Mouse (Mus musculus) stomach, embryonic 15.5 days (tissue): Measurements from ENCODE around the gene Dennd4b. TPM values are rescaled to one million over a fixed set of nuclear protein-coding genes. Genes with fewer than 3 reads are reported as not detected.
A peak's percentile ranks its signal among the peaks of the same experiment; 100 is the strongest.

Experiments used
- ATAC-seq: fragments of 200-750 bp; cut with Nextera tagmentation; 2 replicates; pipeline ENCODE4 v1.8.0; 2017; ENCODE audit warnings: low read depth, moderate number of reproducible peaks, moderate TSS enrichment; ENCODE audit not compliant: insufficient read depth, low FRiP score
- H3K27ac ChIP-seq: fragments of 300-500 bp; sonication (generic); 2 replicates; pipeline ENCODE4 v1.5.1; 2015; ENCODE audit warnings: mild to moderate bottlenecking, inconsistent platforms
- H3K27me3 ChIP-seq: fragments of 300-500 bp; sonication (generic); replicated peaks from 2 replicates; pipeline ENCODE4 v1.6.1; 2015; ENCODE audit warnings: inconsistent platforms
- H3K36me3 ChIP-seq: fragments of 300-500 bp; sonication (generic); 2 replicates; pipeline ENCODE4 v1.6.1; 2015; ENCODE audit warnings: inconsistent platforms
- H3K4me1 ChIP-seq: fragments of 300-500 bp; sonication (generic); 2 replicates; pipeline ENCODE4 v1.6.1; 2015; ENCODE audit warnings: inconsistent platforms
- H3K4me2 ChIP-seq: fragments of 300-500 bp; sonication (generic); 2 replicates; pipeline ENCODE4 v1.6.1; 2015; ENCODE audit warnings: mild to moderate bottlenecking, inconsistent platforms
- H3K4me3 ChIP-seq: fragments of 300-500 bp; sonication (generic); replicated peaks from 2 replicates; pipeline ENCODE4 v1.5.1; 2015; ENCODE audit warnings: inconsistent platforms
- H3K9ac ChIP-seq: fragments of 300-500 bp; sonication (generic); 2 replicates; pipeline ENCODE4 v1.6.1; 2015; ENCODE audit warnings: inconsistent platforms
- H3K9me3 ChIP-seq: fragments of 300-500 bp; sonication (generic); 2 replicates; pipeline ENCODE4 v1.6.1; 2016; ENCODE audit warnings: inconsistent platforms
- WGBS: fragments of 180-500 bp; shearing (Covaris S2); methylation state at CpG from one replicate; pipeline ENCODE4 v1.1.7; 2015; 5-methylcytosine and 5-hydroxymethylcytosine counted together
- microRNA-seq: library from miRNA; unstranded; fragments of <30 nt; microRNA quantifications from one replicate; pipeline ENCODE4, GENCODE M21; 2016
- polyA plus RNA-seq: library from polyadenylated mRNA; unstranded; fragments of >200 nt; fragmentation: Nextera tagmentation; extraction: Ambion mirVana; gene quantifications from 2 replicates; pipeline ENCODE4 v1.2.1, GENCODE M21; 2015

Dennd4b gene
- polyA plus RNA-seq, 1 experiment from 2014 or later = 4.0 TPM

- Histone ChIP-seq H3K36me3 (no peaks in the 10 kb centered on the region), H3K4me1 (peaks cover 9% of the 10 kb centered on the region), H3K9ac (no peak overlapping the region), H3K4me2 (peak overlapping the region; percentile 33; the same call in 1 of the 2 replicates), H3K9me3 (no peaks in the 10 kb centered on the region), H3K27me3 (no peaks in the 10 kb centered on the region), H3K4me3 (no peak overlapping the region), H3K27ac (peak overlapping the region; percentile 45; the same call in 1 of the 2 replicates)
- peak; percentile 88 for ATAC-seq
- WGBS = 15% methylated on average over 5 of the region's 5 CpGs
These were observed 58.1 kb downstream of the Dennd4b start for GRCm38 (mm10) chr3:90323119-90323518.

Small RNA genes within 50 kb of the gene (microRNA-seq; reads per million reads assigned to microRNA genes)
- gene Mir7012 = not detected

Other genes with a start within 250 kb of the Dennd4b start
- gene 4933434E20Rik, start 213.5 kb upstream of the Dennd4b start, polyA plus RNA-seq = 163 and 166 TPM in 2 replicates
- 170 and 189 TPM in 2 replicates for gene Ubap2l, start 212.6 kb upstream of the Dennd4b start, polyA plus RNA-seq
- gene Tpm3, start 192.5 kb upstream of the Dennd4b start, polyA plus RNA-seq = 505 and 543 TPM in 2 replicates
- 0.19 and 0.27 TPM in 2 replicates for gene Nup210l, start 161.1 kb upstream of the Dennd4b start, polyA plus RNA-seq
- 1,026 and 1,361 TPM in 2 replicates for gene Rps27, start 51.5 kb upstream of the Dennd4b start, polyA plus RNA-seq
- gene Rab13, start 51.5 kb upstream of the Dennd4b start, polyA plus RNA-seq = 30.9 and 31.0 TPM in 2 replicates
- gene Jtb, start 33.6 kb upstream of the Dennd4b start, polyA plus RNA-seq = 109 and 115 TPM in 2 replicates
- 21.4 and 22.5 TPM in 2 replicates for gene Creb3l4, start 21.7 kb upstream of the Dennd4b start, polyA plus RNA-seq
- gene Slc39a1, start 17.0 kb upstream of the Dennd4b start, polyA plus RNA-seq = 104 and 111 TPM in 2 replicates
- 16.5 and 22.3 TPM in 2 replicates for gene Crtc2, start 11.0 kb upstream of the Dennd4b start, polyA plus RNA-seq
- gene Gatad2b, start 28.0 kb downstream of the Dennd4b start, polyA plus RNA-seq = 10.5 and 10.8 TPM in 2 replicates
- gene Slc27a3, start 124.8 kb downstream of the Dennd4b start, polyA plus RNA-seq = 14.5 and 16.1 TPM in 2 replicates
- 27.0 and 29.2 TPM in 2 replicates for gene Ints3, start 168.4 kb downstream of the Dennd4b start, polyA plus RNA-seq
- gene Npr1, start 200.7 kb downstream of the Dennd4b start, polyA plus RNA-seq = 5.3 and 5.7 TPM in 2 replicates
- 151 and 168 TPM in 2 replicates for gene Ilf2, start 210.9 kb downstream of the Dennd4b start, polyA plus RNA-seq
- gene Snapin, start 225.8 kb downstream of the Dennd4b start, polyA plus RNA-seq = 71.6 and 78.5 TPM in 2 replicates
- gene Chtop, start 244.3 kb downstream of the Dennd4b start, polyA plus RNA-seq = 126 and 134 TPM in 2 replicates
- gene S100a1, start 249.2 kb downstream of the Dennd4b start, polyA plus RNA-seq = 66.9 and 75.9 TPM in 2 replicates
- gene S100a13, start 249.2 kb downstream of the Dennd4b start, polyA plus RNA-seq = 34.7 and 39.0 TPM in 2 replicates